Mouse (Mus musculus): ENCODE measurements around the gene Hecw2.

- TF ChIP-seq CTCF (IDR thresholded peaks at IDR 0.05; ENCODE audit: low read depth, low read length) (no peak), POLR2AphosphoS5 (IDR thresholded peaks at IDR 0.05; ENCODE audit: insufficient replicate concordance, low read depth, low read length) (no peak), GATA1 (IDR thresholded peaks at IDR 0.05; ENCODE audit: borderline replicate concordance, low read length) (no peak), TAL1 (conservative IDR thresholded peaks at IDR 0.05; ENCODE audit: low read depth, low read length) (no peak), GATA2 (IDR thresholded peaks at IDR 0.05; ENCODE audit: borderline replicate concordance, low read depth, low read length) (no peak)
Measured at GRCm38 (mm10) chr1:53976721-53977120, 218.2 kb downstream of the Hecw2 start.

All from G1E (cell line).